Mouse (Mus musculus) thymus, postnatal 14 days (tissue): ENCODE results near the gene Mrvi1.
A peak's percentile ranks its signal among the peaks of the same experiment; 100 is the strongest.

Source experiments
- DNase-seq: peaks from one replicate; pipeline ENCODE4 v3.0.0; 2021

The Mrvi1 gene

DNA sequence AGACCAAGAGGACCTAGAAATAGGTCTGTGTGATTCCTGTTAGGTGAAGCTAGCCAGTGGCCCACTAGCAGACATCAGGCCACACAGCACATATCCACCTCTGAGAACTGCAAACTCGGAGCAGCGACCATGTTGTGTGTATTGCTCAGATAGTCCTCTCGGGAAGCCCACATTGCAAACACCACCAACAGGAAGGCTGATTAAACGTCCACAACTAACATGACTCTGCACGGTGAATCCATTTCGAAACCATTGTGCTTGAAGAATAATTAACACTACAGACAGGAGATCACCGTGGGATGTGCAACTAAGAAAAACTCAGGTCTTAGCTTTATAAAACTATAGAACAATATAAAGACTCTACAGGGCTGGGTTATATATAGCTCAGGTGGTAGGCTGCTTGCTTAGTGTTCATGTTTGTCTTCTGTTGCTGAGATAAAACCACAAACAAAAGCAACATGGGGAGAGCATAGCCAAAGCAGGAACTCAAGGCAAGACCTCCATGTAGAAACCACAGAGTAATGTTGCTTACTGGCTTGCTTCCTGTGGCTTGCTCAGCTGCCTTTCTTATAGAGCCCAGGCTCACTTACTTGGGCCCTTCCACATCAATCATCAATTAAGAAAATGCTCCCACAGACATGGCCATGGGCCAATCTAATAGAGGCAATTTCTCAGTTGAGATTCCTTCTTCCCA lies 4.4 kb downstream of the Mrvi1 start:
- DNase-seq, result peak; percentile 21

DNA sequence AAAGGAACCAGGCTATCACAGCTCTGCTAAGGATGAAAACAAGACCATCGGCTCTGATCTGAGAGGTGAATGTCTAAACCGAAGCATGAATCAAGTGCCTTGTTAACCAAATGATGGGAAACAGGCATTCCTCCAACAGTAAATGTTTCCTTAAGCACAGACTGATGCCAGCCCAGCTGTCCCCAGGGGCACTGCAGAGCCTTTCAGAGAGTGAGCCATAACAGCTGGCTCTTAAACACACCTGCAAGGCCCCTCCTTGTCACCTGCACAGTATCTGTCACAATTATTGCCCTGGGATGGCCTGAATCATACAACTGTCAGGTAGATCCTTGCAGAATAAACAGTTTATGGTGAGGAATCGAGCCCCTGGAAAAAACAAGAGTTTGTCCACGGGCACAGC lies 8.8 kb downstream of the Mrvi1 start:
- DNase-seq, result no peak

DNA sequence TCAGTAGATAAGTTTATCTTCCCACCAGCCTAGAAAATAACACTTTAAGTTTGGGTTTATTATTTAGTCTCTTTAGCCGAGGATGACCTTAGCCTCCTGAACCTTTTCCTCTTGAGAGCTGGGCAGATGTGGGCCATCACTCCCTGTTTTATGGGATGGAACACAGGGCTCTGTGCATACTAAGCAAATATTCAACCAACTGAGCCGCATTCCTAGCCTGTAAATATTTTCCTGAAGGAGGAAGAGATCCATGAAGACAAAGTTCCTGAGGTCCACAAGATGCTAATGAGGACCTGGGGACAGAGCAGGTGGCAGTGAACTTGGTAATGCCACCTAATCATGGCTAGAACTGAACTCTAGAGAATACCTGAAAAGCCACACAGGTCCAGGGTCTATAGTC lies 9.5 kb downstream of the Mrvi1 start:
- no peak for DNase-seq

DNA sequence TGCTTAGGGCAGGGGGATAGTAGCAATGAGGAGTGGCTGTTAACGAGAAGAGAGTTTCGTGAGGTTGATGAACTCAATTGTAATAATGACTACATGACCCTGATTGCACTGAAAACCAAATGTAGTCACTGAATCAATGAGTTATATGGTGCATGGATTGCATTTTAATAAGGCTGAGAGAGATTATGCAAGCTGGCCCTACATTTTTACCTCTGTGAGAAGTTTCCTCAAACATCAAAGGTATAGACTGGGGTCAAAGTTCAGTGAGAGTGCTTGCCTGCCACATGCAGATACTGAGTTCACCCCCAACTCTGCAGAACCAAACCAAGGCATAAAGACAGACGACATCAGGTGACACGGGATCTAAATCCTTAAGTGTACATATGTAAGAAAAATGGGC lies 14.9 kb downstream of the Mrvi1 start:
- DNase-seq, result no peak

DNA sequence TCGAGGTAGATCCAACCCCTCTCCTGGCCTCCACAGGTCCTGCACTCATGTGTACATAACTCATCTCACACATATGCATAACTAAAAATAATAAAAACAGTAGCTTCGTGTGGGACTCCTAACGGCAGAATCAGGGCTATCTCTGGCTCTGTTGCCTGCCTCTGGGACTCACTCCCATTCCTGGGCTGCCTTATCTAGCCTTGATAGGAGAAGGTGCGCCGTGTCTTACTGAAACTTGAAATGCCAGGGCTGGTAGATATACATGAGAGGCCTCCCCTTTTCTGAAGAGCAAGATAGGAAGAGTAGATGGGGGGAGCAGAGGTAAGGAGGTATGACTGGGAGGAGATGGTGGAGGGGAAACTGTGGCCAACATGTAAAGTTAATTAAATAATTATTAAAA lies 15.4 kb downstream of the Mrvi1 start:
- DNase-seq, result no peak

DNA sequence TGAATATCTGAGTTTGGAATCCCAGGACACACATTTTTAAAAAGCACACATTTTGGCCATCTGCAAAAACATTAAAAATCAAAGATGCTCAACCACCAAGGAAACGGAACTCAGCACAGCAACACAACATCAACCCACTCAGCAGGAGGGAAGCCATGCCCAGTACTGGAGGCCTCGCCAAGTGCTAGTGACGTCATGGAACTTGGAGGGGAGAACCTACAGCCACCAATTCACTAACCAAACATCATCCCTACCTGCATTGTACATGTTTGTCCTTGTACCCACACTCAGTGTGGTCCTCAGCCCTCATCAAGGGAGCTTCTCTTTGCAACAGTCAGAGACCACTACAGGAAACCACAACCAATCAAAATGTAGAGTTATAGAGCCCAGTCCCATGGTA lies 16.9 kb downstream of the Mrvi1 start:
- DNase-seq, result no peak

DNA sequence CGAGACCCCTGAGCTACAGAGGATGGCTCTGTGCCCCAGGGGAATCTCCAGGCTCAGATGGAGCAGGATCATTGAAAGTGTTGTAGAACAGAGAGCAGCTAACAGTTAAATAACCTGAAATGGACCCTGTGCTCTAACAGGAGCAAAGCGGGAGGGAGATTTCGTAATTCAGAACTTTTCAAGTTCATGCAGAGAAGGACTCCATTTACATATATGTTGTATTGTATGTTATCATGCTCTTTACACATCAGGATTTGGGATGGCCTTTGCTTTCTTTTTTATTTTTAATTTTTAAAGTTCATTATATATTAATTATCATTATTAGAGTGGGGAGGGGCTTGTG lies 18.6 kb downstream of the Mrvi1 start:
- no peak for DNase-seq

DNA sequence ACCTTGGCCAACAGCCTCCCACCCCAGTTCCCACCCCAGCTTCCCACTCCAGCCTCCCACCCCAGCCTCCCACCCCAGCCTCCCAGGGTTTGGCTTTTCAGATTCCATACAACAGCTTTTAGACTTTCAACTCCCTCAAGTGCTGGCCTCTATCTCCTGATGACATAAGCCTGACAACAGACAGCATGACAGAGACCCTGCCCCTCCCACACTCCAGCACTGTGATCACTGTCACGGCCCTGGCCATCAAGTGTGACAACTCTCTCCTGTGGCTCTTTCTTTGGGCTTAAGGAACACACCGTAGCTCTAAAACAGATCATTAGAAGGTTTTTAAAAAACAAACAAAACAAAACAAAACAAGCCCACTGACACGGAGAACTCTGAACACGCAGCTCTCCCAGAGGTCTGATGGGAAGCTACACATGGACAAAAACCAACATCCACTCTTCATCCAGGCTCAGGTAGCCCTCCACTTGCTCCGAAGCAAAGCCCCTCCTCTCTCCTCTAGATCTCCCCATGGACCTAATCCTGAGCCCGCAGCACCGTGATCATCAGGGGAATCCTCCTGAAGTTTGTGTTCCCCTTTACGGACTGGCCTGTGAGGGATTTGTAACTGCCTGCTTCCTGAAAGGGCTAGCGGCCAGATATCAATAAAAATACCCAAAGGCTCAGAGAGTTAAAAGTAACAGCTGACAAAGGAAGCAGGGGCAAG lies 19.2 kb downstream of the Mrvi1 start:
- no peak for DNase-seq

DNA sequence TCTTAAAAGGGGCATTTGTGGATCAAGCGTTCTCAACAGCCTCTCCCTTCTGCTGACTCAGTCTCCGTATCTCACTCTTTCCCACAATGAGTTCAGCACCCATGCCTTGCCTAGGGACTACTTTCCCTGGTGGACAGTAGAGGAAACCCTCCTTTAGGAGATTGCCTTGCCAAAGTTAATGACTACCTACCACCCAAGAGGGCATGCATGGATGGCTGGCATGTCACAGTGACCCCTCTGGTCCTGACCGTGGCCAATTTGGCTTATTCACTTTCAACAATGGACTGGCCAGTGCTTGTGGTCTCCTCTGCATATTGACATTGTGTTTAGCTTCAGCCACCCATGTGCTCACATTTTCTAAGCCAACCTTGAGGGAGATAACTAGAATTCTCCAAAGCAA lies 19.8 kb downstream of the Mrvi1 start:
- no peak for DNase-seq

DNA sequence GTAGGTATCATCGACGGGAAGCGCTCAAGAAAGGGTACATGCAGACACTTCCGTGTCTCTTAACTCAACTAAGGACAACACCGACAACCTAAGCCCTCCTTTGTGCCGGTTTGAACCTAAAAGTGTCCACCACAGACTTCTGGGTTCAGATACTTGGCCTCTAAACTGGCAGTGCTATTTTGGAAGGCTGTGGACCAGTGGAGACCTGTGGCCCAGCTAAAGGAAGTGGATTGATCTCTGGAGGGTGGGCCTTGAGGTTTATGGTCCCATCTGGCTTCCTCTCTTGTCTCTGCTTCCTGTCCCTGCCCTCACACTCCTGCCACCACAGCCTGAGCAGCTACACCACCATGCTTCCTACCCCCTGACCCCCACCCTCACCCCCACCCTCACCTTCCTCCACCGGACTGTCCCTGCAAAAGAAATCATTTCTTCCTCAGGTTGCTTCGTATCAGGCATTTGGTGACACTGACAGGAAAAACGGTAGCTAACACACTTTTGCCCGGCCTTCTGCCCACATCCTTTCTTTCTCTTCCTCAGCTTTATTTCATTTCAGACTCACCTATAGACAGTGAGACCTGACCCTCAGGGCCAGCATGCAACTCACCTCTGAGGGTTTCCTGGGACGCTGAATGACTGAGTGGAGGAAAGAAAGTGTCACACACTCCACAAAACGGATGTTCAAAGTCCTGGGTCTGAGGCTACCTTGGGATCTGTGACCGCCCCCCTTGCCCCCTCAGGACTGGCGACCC lies 25.7 kb downstream of the Mrvi1 start:
- DNase-seq, result peak; percentile 63

DNA sequence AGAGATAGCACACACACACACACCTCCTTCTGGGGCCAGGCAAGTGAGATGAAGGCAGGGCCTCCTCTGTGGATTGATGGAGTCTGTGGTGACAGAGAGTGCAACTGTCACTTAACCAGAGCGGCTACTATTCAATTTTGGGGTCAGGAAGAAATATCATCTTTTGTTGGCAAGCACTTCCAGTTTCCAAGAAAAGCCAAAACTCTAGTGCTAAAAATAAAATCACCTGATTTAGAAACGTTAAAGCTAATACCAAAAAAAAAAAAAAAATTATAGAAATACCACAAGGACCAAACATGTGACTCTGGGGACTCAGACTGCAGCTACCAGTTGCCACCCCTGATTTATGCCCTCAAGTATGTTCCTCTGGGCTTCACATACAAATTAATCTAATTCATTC lies 26.7 kb downstream of the Mrvi1 start:
- DNase-seq, result no peak

DNA sequence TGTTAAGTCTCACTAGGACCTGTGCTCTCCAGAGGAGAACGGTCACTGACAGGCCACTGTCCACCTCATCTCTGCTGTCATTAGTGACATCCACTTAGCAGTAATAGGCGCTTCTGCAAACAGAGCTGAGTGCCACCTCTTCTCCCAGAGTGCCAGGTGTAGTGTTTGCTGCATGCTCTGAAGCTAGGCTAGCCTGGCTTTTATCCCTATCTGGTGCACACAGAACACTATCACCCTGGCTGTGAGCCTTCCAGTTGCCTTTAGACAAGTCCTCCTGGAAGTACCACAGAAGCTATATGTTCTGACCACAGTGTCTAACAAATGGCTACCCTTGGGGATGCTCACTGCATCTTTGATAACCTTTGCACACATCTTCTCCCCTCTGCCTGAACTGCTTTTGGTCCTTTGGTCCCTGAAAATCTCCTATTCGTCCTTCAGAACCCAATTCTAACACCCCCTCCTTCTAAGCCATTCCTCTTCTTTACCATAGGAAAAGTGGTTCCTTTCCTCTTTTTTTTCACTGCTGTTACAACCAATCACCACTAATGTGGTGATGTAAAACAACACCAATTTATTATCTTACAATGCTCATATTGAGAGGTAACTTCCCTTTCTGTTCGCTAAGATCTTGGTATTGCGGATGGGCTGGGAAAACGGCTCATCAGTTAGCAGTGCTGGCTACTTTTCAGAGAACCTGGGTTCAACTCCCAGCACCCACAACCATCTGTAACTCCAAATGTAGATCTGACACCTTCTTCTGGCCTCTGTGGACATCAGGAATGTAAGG lies 28.0 kb downstream of the Mrvi1 start:
- no peak for DNase-seq

DNA sequence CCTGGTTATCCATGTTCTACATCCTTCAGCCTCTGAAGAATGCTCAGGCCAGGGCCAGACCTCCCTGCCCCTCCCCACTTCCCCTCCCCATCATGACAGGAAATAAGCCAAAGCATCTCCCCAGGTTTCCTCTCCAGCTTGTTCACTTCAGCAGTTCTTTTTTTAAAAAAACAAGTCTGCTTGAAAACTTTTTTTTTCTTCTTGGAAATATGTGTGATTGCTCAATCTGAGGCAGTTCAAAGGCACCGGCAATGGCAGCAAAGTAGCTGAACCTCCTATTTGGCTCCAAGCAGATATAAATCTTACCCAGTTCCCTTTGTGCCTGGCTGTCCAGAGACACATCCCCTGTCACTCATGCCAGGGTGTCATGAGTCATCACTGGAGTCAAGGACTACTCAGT lies 29.1 kb downstream of the Mrvi1 start:
- peak; percentile 42 for DNase-seq

DNA sequence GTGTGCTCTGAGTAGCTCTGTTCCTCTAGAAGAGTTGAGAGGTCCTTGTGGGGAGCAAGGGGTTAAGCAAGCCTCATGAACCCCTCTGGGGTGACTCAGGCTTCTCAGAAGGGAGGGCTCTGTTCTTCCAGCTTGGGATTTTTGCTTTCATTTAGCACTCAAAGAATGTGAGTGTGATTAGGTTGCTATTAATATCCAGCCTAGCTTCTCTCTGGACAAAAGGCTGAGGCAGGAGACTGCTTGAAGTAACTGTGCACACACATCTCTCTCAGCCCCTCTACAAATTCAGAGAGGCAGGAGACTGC lies 31.7 kb downstream of the Mrvi1 start:
- DNase-seq, result no peak

DNA sequence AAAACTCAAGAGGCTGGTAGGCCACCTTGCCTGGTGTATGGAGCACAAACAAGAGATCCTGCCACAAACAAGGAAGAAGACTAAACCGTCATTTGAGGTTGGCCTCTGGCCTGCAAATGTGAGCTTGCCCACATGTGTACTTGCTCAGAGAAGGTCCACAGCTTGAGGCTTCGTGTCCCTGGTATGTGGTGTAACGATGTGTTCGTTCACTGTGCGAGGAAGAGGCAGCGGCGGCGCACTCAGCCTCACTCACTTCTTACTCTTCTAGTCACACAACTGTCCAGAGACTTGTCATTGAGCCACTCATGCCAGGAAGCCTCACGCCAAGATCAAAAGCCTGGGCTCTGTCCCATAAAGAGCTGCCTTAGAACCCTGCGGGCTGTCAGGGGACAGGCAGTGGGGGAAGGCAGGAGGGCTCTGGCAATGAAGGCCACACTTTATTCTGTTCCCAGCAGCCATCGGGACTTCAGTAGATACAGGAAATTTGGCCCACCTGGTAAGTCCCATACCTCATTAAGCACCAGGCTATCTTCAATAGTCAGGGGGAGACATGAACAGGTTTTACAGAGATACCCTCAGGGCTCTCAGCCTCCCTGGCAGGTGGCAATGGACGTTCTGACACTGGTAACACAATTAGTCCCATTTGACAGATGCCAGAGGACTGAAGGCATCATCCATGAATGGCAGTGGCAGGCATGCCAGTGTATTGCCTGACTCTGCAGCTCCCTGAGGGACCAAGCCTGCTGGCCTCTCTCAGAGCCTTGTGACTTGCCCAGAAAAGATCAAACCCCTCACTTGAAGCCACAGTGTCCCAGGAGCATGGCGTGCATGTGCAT lies 32.3 kb downstream of the Mrvi1 start:
- DNase-seq, result no peak

DNA sequence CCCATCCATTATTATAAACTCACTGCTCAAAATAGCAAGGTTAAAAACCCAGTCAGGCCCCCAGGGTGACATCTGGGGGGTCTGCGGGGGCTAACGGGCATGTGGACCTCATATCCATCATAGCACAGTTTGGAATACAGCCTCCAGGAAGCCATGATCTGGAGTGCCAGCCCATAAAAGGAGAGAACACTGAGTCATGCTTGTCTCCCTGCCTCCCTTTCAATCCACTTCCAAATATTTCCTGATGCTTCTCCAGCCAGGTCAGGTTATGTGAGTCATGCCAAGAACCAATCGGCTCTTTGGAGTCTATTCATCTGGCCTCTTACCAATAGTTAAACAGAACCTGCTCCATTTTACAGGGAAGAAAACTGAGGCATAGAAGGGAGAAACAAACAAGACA lies 33.7 kb downstream of the Mrvi1 start:
- no peak for DNase-seq

DNA sequence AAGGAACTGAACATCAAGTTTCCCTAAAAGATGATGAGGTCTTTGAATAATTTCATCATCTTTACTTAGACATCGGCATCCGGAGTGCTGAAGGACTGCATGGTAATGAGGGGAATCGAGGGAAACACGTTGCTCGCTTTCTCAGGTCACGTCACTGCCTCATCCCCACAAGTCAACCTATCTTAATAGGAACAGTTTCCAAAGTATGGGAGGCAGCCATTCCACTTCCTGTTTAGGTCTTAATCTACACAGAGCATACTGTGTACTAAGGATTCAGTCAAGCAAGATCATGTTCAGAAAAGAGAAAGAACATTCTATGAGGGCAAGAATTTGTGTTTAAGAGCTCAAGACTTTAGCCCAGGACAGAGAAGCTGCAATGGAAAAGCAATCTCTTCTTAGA lies 34.6 kb downstream of the Mrvi1 start:
- DNase-seq, result no peak

DNA sequence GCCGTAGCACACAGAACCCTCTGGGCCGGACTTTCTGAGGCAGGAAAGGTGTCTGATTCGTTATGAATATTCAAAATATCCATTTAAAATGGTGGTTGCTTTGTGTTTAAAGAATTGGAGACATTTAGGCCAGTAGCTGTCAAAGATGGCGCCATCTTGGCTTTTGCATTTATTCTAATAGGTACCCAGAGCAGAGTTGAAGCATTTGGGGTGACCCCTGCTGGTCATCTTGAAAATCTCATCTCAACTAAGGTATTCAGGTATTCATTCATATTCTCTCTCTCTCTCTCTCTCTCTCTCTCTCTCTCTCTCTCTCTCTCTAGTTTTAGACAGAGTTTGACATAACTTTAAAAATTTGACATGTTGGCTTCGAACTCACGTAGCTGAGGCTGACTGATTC lies 35.5 kb downstream of the Mrvi1 start:
- peak; percentile 30 for DNase-seq

DNA sequence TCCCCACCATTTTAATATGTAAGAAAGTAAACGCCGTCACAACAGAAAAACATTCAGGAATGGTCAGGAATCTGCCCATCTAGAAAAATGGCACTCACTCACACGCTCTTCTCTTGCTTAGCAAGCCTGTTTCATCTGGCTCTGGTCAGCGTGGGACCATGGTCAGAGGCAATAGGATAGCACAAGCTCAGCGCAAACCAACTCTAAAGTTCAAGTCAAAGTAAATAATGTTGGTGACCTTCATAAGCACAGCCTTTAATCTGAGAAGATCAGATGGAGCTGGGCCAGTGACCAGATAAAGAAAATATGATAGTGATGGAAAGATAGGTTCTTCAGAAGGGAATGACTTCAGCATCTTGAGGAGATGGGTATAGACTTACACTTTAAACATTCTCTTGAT lies 37.9 kb downstream of the Mrvi1 start:
- DNase-seq, result no peak

DNA sequence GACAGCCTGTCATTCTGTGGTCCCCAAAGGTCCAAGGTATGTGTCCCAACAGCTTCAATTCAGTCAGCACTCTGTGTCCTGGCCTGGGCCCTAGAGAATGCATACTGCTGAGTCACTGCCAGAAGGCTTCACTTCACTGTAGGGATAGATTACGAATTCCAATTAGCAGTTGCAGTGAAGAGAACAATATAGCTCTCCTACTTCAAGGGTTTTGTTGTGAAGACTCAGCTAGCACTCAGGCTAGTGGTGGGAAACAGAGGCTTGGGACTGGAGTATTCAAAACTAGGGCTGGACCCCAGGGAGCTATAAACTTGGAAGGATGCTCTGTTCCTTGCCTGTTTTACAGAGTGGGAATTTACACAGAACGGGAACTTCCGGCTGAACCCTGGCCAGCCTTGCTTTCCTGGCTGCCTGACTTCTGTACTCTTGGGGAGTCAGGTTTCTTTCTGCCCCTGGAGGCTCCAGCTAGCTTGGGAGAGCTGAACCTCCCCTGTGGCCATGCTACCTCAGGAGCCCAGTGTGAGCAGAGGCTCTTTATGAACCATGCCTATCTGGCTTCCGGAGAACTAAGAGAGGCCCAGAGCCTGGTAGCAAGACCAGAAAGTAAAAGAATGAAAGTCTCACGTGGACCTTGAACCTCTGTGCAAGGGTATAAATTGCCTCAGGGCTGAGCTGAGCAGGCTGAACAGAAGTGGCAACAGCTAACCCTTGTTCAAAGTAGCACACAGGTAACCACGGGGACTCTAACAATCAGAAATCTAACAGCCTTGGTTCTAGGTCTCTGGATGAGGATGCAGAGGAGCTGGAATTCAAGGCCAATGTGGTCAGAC lies 40.3 kb downstream of the Mrvi1 start:
- DNase-seq, result no peak

DNA sequence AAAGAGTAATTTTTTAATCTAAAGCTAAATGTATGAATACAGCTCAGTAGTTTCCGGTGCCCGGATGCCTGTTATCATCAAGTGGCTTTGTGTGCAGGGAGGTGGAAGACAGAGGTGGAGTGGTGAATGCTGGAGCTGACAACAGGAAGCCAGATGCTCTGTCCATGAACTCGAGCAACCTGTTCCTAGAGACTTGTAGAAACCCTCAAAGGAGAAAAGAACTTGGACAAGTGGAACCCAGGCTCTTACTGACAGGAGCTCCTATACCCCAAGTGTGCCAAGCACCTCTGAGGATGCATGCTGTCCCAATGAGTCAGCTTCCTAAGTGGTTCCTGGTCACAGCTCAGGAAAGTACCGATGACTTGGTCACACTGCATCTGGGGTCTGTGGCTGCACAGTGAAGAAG lies 41.1 kb downstream of the Mrvi1 start:
- no peak for DNase-seq
